Mouse (Mus musculus): ENCODE measurements around the gene Dock2.
"Not testable (repeated sequence)": the region's sequence is repeated elsewhere in the genome, so short reads cannot be mapped to it uniquely, and the experiment has no call there.

Dock2 gene

DNA sequence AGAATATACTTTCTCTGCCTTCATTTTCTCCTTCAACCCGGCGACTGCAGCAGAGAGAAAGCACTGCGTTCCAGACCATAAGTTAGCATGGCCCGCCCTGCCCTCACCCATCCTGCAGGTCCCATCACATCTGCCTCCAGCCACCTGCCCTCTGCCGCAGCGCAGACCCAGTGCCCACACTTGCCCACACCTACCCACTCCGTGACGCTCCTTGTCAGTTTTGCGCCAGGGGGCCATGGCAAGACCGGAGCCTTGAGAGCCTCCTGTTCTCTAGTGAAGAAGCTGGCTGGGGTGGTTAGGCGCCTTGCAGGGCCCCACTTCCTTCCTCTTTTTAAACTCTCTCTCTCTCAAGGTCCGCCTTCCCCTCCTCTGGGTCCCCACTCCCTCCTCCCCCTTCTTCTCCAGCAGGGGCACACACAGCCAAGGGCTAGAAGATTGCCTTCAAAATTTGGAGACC lies at the start of gene Dock2:
Gene Dock2 (minus strand): TSS at position 306 of the 457 bp plus-strand sequence.
- peak; percentile 58 to 69 for DNase-seq (ENCODE audit: low read depth in 1 of 2, low spot score in 2 of 2)

DNA sequence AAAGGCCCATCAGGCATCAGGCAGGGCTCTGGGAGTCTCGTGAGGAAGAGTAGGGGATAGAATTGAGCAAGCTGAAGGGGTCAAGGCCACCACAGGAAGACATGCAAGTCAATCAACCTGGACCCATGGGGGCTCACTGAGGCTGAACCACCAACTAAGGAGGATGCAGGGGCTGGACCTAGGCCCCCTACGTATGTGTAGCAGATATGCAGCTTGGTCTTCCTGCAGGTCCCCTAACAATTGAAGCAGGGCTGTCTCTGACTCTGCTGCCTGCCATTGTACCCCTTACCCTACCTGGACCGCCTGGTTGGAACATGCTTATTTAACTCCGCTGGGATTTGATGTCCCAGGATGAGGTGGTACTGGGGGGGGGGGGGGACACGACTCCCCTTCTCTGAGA lies 49.0 kb upstream of the Dock2 start:
- DNase-seq (ENCODE audit: low read depth in 1 of 2, low spot score in 2 of 2): no peak

DNA sequence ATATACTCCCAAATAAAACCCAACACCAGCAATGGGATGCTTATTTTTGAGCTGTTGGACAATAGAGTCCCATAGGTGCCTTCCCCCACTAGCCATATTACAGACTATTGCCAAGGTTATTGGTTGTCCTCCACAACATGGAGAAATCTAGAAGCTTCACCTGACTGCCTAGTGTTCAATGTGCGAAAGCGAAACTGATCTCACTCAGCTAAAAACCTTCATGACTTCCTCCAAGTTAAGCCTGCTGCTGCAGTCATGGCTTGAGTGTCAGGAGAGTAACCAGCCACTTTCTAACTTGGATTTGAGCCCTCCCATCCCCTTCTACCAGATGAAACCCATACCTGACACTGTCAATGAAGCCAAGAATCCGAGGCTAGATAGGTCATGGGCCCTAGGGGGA lies 44.1 kb upstream of the Dock2 start:
- DNase-seq (ENCODE audit: low read depth in 1 of 2, low spot score in 2 of 2): no peak

DNA sequence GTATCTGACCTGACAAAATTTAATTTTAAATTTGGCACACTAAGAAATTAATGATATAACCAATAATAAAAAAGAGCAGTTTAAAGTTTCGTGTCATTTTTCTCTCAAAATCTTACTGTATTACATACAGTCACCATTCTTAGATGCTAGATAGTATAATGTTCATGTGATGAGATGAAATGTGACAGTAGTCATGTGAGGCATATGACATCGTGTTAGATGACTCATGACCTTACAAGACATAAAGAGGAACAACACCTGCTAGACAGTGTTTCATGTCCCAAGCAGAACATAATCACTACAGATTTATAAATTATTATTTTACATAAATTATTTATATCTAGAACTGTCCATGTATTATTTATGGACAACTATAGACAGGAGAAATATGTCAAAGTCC lies 43.2 kb upstream of the Dock2 start:
- no peak for DNase-seq (ENCODE audit: low read depth in 1 of 2, low spot score in 2 of 2)

DNA sequence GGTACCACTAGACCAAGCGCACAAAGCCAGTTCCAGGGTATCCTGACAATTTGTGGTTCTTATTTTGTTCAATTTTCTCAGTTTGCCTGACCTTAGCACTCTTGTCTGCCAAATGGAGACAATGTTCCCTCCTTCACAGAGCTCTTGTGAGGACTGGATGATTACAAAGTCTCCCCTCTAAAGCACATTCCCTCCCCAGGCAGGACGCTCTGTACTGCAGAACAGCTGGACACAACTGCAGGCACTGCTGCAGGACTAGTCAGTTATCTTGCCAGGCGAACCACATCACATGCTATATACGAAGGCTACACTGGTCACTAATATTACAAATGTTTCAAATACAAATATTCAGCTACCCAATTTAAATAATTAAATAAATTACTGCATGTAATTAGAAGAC lies 41.1 kb upstream of the Dock2 start:
- DNase-seq (ENCODE audit: low read depth in 1 of 2, low spot score in 2 of 2): no peak

DNA sequence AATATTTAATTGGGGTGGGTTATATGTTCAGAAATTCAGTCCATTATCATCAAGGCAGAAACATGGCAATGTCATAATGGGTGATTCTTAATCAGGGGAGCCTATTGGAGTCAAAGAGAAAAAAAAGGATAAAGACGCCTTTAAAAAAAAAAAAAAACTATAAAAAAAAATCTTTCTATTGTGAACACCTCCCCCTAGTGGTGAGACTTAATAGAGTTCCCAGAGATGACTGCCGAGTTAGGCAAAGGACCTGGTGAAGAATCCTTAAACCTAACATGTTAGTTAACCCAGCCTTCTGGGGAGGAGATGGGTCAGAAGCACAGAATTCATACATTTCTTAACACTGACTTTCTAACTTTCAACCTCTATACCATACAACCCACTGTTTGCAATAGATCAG lies 31.1 kb upstream of the Dock2 start:
- DNase-seq (ENCODE audit: low read depth in 1 of 2, low spot score in 2 of 2): no peak

DNA sequence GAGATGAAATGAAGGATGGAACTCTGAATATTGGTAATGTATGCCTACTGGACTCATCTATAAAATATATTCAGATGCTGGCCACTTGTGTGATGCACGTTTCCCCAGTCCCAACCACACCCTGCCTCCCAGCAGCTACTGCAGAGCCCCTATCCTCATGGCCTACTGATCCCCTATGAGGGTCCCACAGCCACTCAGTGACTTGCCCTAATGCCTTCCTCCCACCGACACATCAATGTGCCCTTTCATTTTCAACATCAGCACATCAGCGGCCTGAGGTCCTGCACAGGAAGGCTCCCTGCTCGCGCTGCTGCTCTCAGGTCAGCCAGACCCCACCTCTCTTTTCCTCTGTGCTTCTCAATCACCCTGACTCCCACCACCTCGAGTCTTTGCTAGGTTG lies 30.6 kb upstream of the Dock2 start:
- DNase-seq (ENCODE audit: low read depth in 1 of 2, low spot score in 2 of 2): no peak

DNA sequence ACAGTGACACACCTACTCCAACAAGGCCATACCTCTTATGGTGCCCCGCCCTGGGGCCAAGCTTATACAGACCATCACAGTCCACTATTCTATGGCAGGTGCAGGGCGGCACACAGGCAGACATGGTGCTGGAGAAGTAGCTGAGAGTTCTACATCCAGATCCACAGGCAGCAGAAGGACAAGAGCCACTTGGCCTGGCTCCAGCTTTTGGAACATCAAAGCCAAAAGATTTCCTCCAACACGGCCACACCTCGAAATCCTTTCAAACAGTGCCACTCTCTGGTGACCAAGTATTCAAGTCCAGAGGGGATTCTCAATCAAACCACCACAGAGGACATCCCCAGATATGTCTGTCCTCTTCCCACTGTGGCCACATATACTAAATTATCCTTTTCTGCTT lies 21.3 kb upstream of the Dock2 start:
- not testable (repeated sequence) for DNase-seq (ENCODE audit: low read depth in 1 of 2, low spot score in 2 of 2)

DNA sequence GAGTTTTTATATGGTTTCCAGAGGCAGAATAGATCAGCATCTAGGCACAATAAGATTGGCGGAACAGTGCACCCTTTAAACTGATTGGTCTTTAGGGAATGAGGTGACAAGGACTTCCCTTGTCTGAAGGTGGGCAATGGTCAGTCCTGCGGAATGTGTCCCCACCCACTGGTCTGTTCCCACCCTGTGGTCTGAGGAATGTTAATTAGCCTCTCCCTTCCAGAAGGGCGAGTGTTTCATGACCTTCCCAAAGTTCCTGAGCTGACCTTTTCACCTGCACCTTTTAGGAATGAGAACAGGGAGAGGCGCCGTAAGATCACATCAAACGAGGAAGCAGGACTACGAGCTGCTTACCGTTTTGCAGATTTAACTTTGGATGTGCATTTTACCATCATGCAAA lies 14.4 kb upstream of the Dock2 start:
- DNase-seq (ENCODE audit: low read depth in 1 of 2, low spot score in 2 of 2): not testable (repeated sequence)

DNA sequence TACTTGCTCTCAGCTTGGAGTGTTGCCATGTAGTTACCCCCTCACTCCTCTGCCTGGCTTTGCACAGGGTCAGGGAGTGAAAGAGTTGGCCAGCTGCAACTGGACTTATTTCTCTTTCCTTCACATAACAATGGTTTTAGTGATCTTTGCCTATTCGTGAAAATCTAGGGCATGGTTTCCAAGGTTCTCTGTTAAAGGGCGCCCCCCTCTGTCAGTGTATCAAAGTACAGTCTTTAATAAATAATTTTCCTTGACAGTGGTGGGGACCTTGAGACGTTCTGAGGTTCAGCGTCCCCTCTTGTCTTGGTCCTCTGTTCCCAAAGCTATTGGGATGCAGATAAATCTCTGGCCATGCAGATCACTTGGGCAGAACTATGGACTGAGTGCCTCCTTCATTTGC lies 12.4 kb upstream of the Dock2 start:
- peak in 1 of 2 experiments; percentile 34 for DNase-seq (ENCODE audit: low read depth in 1 of 2, low spot score in 2 of 2)

DNA sequence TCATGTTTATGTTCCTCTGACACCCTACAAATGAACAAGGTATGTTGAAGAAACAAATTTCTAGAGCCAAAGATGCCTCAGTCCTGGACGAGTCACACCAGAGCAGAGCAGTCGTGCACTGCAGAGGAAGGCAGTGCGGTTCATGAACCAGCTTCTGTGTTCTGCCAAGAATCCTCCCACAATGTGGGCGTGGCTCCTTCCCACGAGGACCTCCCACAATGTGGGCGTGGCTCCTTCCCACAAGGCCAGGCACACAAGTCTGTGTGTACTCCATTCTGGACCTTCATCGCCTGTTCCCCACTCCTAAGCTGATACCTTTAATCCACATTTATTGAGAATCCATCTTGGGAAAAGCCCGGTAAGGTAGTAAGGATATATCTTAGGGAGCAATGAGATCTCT lies 8.2 kb upstream of the Dock2 start:
- DNase-seq (ENCODE audit: low read depth in 1 of 2, low spot score in 2 of 2): peak in 1 of 2 experiments; percentile 42

DNA sequence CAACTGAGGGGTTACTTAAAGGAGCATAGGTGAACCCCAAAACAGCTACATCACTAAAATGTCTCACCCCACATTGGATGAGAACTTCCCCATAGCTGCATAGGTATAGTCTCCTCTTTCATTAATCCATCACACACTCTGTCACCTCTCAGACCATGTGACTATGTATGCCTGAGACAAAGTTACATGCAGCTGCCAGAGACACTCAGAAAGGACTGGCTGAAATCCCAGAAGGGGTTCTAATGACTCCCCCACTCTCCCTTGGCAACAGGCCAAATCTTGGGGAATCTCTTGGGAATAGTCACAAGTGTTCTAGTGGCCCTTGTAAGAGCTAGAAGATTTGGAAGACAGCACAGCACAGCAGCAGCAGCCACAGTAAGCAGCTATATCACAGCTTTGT lies 1.2 kb upstream of the Dock2 start:
- no peak for DNase-seq (ENCODE audit: low read depth in 1 of 2, low spot score in 2 of 2)

DNA sequence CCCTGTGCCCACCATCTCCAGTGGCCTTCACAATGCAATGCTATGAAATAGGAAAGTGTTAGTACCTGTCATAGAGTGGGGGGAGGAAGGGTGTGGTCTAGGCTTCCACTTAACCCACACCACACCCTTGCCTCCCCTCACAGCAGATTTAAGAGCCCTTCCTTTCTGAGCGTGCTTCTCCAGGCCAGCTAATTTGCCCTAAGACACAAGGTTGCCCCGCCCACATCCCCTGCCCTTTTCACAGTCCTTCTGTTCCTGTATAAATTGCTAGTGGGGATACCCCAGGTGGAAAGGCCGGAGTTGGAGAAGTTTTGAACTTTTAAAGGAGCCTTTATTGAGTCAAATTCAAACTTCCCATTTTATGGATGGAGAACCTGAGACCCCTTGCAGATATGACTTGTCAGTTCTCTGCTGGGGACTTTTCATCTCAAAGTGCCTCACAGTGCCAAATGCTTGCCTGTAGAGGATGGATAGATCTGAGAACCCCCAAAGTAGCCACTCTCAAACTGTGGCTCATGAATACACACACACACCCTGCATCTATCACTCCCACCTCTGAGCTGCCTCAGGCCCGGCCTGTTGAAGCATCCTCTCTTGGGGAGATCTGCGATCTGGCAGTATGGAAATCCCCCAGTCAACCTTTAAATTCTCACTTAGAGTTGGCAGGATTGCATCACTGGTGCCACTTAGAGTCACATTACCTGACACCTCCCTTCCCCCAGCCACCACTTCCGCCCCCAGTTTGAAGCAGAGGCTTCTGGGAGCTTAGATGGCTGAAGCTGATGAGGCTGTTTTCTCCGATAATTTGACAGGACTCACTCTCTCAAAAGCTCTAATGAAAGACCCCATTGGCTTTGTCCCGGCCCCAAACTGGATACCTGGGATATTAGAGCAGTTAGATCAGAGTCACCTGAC lies 919 bp downstream of the Dock2 start:
- DNase-seq (ENCODE audit: low read depth in 1 of 2, low spot score in 2 of 2): peak; percentile 52 to 76

DNA sequence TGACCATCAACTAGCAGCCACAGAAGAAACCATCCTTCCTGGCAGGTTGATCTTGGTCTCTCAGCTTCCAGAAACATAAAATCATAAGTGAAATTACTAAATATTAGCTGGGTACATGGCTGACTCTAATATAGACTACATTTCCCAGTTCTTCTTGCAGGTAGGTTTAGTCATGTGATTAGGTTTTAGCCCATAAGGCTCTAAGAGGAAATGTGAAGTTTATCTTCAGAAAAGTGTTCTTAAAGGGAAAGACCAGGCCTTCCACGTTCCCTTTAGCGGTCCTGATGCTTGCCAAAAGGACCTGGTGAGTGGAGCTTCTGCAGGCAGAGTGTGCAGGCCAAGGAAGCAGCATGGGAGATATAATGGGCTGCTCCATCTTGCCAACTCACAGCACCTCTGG lies 2.9 kb downstream of the Dock2 start:
- DNase-seq (ENCODE audit: low read depth in 1 of 2, low spot score in 2 of 2): no peak

DNA sequence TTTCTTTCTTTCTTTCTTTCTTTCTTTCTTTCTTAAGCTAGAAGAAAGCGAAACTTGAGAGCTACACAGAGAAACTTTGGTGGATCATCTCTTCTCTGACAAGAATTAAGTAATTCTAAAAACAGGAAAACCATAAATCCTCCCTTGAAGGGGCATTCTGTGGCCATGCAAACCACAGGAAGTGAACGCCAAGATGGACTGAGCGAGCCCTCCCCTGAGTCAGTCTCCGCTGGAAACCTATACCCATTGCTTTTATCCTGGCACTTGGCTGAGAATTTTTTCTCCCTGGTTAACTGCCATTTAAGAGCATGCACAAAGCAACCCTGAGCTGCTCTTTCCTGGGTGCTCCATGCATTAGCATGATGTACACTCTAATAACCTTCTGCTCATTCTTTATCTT lies 3.7 kb downstream of the Dock2 start:
- DNase-seq (ENCODE audit: low read depth in 1 of 2, low spot score in 2 of 2): no peak

DNA sequence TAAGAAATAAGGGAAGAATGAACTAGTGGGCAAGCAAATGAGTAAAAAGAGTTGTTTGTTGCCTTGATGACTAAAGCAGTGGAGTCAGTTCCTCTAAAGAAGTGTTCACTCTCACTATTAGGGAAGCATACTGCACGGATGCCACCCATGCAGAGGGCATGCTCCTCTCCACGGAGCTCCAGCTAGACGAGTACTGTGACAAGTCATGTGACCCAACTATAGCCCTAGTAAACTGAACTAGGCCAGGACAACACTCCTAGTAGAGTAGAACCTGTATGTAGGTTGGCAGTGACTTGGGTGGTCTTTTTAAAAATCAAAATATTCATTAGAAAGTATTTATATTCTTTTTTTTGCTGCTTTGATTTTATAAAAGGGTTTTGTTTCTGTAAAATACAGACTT lies 5.3 kb downstream of the Dock2 start:
- DNase-seq (ENCODE audit: low read depth in 1 of 2, low spot score in 2 of 2): peak in 1 of 2 experiments; percentile 37

DNA sequence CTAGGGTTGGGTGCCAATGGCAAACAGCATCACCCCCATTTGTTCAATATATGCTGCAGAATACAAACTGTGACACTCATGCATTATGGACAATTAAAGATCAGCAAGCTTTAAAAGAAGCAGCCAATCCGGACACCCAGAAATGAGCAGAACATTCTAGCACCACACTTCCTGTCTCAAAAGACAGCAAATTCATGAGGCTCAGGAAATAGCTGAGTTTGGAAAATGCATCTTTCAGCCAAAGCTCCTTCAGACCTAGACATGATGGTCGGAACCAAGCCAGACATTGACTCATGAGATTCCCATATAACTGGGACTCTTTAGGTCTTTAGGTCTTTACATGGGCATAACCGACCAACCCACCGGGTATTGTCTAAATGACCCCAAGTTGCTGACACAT lies 6.2 kb downstream of the Dock2 start:
- no peak for DNase-seq (ENCODE audit: low read depth in 1 of 2, low spot score in 2 of 2)

DNA sequence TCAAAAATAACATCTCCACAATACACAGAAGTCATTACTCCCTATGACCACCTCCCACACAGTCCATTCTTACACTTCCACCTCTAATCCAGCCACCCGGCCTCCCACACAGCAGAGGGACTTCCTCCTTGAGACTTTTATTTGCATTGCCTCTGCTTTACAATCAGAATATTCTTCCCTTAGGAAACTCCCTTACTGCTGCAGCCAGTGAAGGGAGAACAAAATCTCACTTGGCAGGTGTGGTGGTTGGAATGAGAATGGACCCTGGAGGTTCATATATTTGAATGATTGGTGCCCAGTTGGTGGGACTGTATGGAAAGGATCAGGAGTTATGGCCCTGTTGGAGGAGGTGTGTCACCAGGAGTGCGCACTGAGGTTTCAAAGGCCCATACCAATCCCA lies 7.6 kb downstream of the Dock2 start:
- DNase-seq (ENCODE audit: low read depth in 1 of 2, low spot score in 2 of 2): no peak

DNA sequence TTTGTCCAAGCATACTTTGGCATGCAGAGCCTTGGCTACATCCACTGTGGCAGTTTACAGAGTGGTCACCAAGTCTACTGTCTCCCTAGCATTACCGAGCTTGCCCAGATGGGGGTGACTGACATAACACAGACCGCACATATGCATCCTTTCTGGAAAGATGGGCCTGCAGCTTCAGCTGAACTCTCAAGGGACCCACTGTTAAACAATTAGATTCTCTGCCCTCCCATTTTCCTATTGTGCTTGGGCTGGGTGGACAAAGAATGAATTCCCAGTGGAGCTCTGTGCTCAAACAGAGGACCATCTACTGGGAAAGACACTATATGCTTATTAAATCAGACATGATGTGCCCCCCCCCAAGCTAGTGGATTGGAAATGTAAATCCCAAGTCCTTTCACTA lies 9.1 kb downstream of the Dock2 start:
- no peak for DNase-seq (ENCODE audit: low read depth in 1 of 2, low spot score in 2 of 2)

DNA sequence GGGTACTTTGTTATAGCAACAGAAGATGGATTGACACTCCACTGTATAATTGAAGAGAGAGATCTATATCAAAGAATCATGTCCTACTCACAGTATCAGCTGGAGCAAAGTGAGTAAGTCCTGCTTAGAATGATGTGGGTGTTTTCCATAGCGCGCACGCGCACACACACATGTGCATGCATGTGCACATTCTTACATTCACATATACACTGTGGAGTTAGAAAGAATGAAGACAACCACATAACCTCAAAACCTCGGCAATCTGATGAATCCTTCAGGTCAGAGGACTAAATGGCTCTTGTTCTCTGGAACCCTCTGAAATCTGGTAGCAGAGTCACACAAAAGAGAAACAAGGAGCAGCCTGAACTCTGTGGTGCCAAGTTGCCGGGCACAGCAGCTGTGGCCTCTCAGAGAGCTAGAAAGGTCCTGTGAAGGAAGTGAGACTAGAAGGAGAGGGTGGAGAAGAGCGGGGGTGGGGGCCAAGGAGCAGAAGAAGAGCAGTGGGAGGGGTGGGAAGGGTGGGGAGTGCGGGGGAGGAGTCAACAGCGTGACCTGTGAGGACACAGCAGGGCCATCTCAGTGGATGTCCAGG lies 10.3 kb downstream of the Dock2 start:
- DNase-seq (ENCODE audit: low read depth in 1 of 2, low spot score in 2 of 2): no peak

DNA sequence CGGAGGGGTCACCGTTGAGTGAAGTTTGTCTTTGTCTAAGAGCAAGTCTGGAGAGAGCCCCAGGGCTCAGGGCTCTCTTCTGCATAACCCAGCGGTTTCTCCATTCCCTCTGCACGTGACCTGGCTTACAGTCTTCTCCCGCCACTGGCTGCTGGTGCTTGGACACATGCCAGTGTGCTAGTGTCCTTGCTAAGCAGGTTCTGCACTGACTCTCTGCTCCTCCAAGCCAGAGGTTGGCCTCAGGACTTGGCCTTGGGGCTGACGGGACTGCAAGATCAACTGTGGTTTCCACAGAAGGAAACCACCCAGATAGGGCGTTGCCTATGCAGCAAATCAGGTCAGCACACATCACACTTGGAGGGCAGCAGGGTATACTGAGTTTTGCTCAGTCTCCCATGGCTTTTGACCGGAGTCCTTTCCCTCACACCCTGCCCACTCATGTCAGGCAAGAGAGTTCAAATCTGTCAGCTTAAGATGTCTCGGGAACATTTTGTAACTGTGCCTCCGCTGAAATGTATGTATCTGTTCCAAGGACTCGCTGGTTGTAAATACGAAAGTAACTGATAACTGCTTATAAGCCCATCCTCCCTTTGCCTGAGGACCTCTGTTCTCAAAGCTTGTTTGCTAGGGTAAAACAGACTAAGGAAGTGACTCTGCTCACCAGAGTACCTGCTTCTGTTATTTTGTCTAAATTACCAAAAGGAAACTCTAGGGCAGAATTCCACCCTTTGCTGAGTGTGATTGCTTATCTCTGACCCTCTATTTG lies 12.3 kb downstream of the Dock2 start:
- peak; percentile 48 to 59 for DNase-seq (ENCODE audit: low read depth in 1 of 2, low spot score in 2 of 2)

DNA sequence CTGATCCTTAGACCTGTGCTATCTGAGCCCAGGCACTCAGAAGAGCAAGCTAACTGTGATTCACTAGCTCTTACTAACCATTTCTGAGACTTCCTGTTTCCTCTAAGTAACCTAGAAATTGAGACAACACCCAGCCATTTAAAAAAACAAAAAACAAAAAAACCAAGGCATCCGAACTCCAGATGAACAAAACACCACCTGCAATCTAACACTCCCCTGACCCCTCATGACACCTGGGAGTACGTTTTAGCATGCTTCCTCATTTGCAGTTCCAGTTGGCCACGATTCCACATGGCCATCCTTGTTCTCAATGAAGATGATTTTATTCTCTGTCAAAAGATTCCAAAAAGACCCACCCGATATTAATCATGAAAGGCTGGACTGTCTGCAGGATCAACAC lies 13.0 kb downstream of the Dock2 start:
- no peak for DNase-seq (ENCODE audit: low read depth in 1 of 2, low spot score in 2 of 2)
